Mouse (Mus musculus) G1E (cell line): Measurements from ENCODE around the gene Cabin1.

Experiments used
- CTCF ChIP-seq: IDR thresholded peaks from 2 replicates; pipeline ENCODE4 v1.5.1; 2012; ENCODE audit warnings: low read depth, low read length, inconsistent platforms, mixed read lengths
- TAL1 ChIP-seq: conservative IDR thresholded peaks from 2 replicates; pipeline ENCODE4 v1.6.1; 2012; ENCODE audit warnings: low read depth, low read length, inconsistent platforms, mixed read lengths

DNA sequence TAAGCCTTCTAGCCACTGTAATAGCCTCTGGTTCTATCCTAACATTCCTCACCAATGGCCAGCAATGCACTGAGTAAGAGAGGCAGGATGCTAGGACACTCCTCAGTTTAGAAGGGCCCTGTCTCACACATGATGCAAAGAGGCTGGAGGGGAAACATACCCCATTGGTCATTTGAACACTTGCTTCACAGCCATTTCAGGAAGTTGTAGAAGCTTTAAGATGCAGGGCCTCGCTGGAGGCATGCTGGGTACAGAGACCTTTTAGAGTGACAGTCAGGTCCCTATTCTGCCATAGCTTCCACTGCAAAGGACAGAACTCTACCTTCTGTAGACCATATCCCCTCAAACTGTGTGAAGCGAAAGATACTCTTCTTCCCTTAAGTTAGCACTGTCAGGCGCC is 66.4 kb downstream of the Cabin1 start:
- TF ChIP-seq TAL1, result no peak
- no peak for TF ChIP-seq CTCF
